Mouse (Mus musculus): ENCODE measurements around the gene Igfbp1. TPM values are rescaled to one million over a fixed set of nuclear protein-coding genes. Genes with fewer than 3 reads are reported as not detected.

Gene Igfbp1
- not detected in 2 replicates for polyA plus RNA-seq (2012; ENCODE audit: low replicate concordance)

GRCm38 (mm10) chr11:7197491-7197941, at the start of gene Igfbp1:
Igfbp1 (plus strand) TSS chr11:7197782.

DNA sequence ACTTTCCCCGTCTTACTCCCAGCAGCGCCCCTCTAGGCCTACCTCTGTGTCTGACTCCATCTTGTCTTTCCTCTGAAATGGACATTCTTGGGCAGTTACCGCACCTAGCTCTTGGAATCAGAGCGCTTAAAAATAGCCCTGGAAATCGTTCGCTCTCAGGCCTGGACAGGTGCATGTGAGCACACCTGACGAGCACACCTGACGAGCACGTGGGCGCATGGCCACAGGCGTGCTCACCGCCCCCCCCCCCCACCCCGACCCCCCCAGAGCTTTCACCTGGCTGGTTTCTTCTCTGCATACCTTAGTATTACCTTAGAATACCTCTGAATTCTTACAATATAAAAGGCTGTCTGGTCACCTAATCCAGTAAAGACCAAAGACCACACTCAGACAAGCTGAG, 9.1 kb upstream of the Igfbp1 start, which contains the start of gene Gm11985:
TSS of gene Gm11985 (minus strand) at position 101 of the 400 bp plus-strand sequence.

DNA sequence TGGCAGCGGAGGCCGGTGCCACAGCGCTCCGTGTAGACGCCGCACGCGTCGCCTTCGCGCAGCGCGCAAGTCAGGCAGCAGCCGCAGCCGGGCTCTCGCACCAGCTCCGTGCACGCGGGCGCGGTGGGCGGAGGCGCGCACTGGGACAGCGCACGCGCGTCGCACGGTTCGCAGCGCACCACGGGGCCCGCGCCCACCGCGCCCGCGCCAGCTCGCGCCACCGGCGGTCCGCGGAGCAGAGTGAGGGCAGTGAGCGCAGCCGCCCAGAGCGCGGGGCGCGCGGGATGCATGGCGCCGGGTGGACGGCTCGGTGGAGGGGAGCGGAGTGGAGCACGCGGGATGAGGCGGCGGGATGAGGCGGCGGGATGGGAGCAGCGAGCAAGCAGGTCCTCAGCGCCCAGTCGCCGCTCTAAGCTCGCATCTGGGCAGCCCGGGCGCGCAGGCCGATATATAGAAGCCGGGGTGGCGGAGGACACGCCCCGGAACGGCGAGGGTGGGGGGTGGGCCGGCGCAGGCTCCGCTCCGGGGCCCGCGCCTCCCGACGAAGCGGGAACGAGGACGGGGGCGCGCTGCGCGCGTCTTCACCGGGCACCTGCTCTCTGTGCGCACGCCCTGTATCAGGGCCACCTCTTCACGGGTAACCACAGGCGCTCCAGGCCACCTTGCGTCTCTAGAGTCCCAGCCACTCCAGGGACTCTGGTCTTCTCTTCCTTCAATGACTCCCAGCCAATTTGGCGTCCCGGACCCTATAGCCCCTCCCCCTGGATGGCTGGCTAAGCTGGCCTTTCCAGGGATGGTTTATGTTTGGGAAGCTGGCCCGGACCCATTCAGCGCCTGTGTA, 16.1 kb downstream of the Igfbp1 start, which contains the start of gene Igfbp3:
TSS of gene Igfbp3 (minus strand) at position 423 of the 841 bp plus-strand sequence.

Other genes starting within 250 kb of the Igfbp1 start
- gene Adcy1, start 134.3 kb upstream of the Igfbp1 start, polyA plus RNA-seq (2012; ENCODE audit: low replicate concordance): 0.13 TPM in 1 of 2 replicates, not detected in the other
- not detected in 2 replicates for gene Gm11985, start 9.2 kb upstream of the Igfbp1 start, polyA plus RNA-seq (2012; ENCODE audit: low replicate concordance)
- 3.6 and 8.9 TPM in 2 replicates for gene Igfbp3, start 16.1 kb downstream of the Igfbp1 start, polyA plus RNA-seq (2012; ENCODE audit: low replicate concordance)

All from leukemia stem cell, adult 10-12 weeks (primary cell).